Comparison of ENCODE assay signal across 9 mouse cellular contexts in genomic region chr5:138473601-138474000, GRCm38 (mm10). TPM values are rescaled to one million over a fixed set of nuclear protein-coding genes. Genes with fewer than 3 reads are reported as not detected.
A peak's percentile ranks its signal among the peaks of the same experiment; 100 is the strongest.
DNase-seq lines count a peak whose midpoint lies in the region; ATAC-seq lines count a peak whose summit lies in the region.
"Had no signal": no experiment of that assay in that cellular context is flagged by ENCODE, and none has a peak within 500 bp of the region (broad histone marks: within the 10 kb centered on the region; RNA-seq: fewer than 3 reads in every experiment).

No protein-coding gene starts in this region.

- H3K9ac ChIP-seq in heart, embryonic 12.5 days, result no peak overlapping the region
- H3K9ac ChIP-seq: limb, embryonic 12.5 days had no signal

- WGBS in heart, embryonic 12.5 days, result 23% methylated on average over 6 of the region's 6 CpGs

- H3K27me3 ChIP-seq in heart, embryonic 12.5 days (replicated peaks), result no peaks in the 10 kb centered on the region
- H3K27me3 ChIP-seq: limb, embryonic 12.5 days had no signal

- H3K4me3 ChIP-seq in heart, embryonic 12.5 days, result no peak overlapping the region
- H3K4me3 ChIP-seq: limb, embryonic 12.5 days had no signal

- no peak for ATAC-seq in heart, embryonic 12.5 days (ENCODE audit: insufficient number of reproducible peaks, low FRiP score)
- ATAC-seq in megakaryocyte progenitor cell, adult 5-6 weeks (replicated peaks; ENCODE audit: poor library complexity), result 0 out of 2 replicates have a peak, but pooled peaks have one; percentile 48

- no peaks in the 10 kb centered on the region for H3K36me3 ChIP-seq in heart, embryonic 12.5 days
- H3K36me3 ChIP-seq: limb, embryonic 12.5 days had no signal

- no peak overlapping the region for H3K4me2 ChIP-seq in heart, embryonic 12.5 days
- H3K4me2 ChIP-seq: limb, embryonic 12.5 days had no signal

- H3K9me3 ChIP-seq in heart, embryonic 12.5 days (replicated peaks), result no peaks in the 10 kb centered on the region
- H3K9me3 ChIP-seq: limb, embryonic 12.5 days had no signal

- DNase-seq in heart, adult 11 months, result peak; percentile 75
- peak; percentile 84 for DNase-seq in 3T3-L1 (ENCODE audit: low read depth, low spot score)
- peak; percentile 22 for DNase-seq in WW6 (ENCODE audit: low read depth, low spot score)
- DNase-seq in cerebellum, postnatal 36 days, result peak; percentile 51 to 54
- DNase-seq in kidney, postnatal 10 days, result peak; percentile 73
- peak; percentile 11 for DNase-seq in testis, postnatal 14 days (ENCODE audit: low spot score)

- H3K4me1 ChIP-seq in heart, embryonic 12.5 days (replicated peaks), result no peaks in the 10 kb centered on the region
- H3K4me1 ChIP-seq: limb, embryonic 12.5 days had no signal

- H3K27ac ChIP-seq in heart, embryonic 12.5 days (ENCODE audit: poor library complexity, severe bottlenecking), result no peak overlapping the region
- H3K27ac ChIP-seq: limb, embryonic 12.5 days had no signal

RNA-seq across cellular contexts. Expression of gene Zfp157, which starts 32.3 kb away (rescaled TPM):
- polyA plus RNA-seq in heart, embryonic 12.5 days (2016; fragmentation: Nextera tagmentation; extraction: Ambion mirVana), result 21.7 and 23.0 TPM in 2 replicates
- 11.5 and 16.9 TPM in 2 replicates for total RNA-seq in megakaryocyte progenitor cell, adult 5-6 weeks (2015)
- 10.8 and 16.1 TPM in 2 replicates for total RNA-seq in megakaryocyte progenitor cell, adult 5-6 weeks (2017)

Comparison
In these comparisons a context has a peak if more than half of its experiments do, and no peak if none do; other contexts are left out.
1. DNase-seq: peak in every context shown above with its lines; median percentile 84 in 3T3-L1; 75 in heart, adult 11 months; 73 in kidney, postnatal 10 days; 52 in cerebellum, postnatal 36 days; 22 in WW6; 11 in testis, postnatal 14 days.